Mouse (Mus musculus): ENCODE results near the gene Olfr13. TPM values are rescaled to one million over a fixed set of nuclear protein-coding genes. Genes with fewer than 3 reads are reported as not detected.

Olfr13 gene
- polyA plus RNA-seq (2015; fragmentation: Illumina TruSeq; extraction: RNeasy Lipid Tissue Mini Kit (QIAGEN cat#74804); ENCODE audit: low read depth, low replicate concordance) = not detected

DNA sequence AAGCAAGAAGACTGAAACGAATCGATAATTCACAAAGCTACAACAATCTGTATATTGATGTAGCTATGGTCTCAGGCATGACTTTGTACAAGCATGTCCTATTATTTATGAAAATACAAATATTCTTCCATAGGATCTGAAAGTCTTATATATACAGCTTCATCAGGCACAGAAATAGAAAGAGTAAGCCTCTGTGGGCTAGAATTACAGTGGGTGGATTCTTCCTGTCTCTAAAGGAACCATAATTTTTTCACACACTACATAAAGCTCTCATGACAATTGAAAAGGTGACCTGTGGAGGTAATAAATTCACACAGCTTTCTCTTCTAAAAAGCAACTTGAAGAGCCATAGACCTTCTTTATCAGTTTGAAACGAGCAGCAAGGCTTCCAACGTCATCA, at the start of gene Olfr13:
Gene Olfr13 (plus strand): TSS at position 301 of the 400 bp plus-strand sequence.

DNA sequence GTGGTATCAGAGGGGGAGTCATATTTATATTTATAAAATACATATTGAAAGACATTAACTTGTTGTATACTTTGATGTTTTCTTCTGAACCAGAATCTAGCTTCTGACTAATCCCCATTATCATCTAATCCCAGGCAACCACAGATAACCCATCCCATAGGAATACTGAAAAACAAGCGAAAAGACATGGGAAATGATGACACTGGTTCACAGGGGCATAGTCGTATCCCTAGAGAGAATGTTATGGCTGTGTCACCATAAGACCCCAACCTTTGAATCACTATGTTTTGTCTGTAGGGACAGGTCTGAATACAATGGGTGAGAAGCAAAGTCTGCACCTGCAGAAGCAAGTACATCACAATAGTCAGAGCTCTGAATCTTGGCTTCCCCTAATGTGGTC, 25.7 kb upstream of the Olfr13 start, which contains the start of gene Olfr237-ps1:
Gene Olfr237-ps1 (plus strand): TSS at position 301 of the 400 bp plus-strand sequence.

DNA sequence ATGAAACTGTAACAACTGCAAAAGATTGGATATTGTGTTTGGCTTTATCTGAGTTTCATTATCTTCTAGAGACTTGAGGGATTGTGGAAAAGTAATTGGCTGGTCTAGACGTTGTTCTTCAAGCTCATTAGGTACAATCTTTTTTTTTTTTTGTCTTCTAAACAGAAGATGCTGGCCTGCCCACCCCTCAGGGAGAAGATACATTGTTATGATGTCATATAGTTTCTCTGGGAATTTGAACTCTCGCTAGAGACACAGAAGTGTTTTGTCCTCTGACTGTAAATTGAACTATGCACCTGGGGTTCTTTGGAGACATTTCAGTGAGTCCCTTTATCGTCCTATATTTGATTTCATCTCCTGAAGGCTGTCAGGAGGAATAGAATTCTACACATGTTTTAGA, 9.0 kb upstream of the Olfr13 start, which contains the start of gene Olfr437:
Gene Olfr437 (plus strand): TSS at position 301 of the 400 bp plus-strand sequence.

DNA sequence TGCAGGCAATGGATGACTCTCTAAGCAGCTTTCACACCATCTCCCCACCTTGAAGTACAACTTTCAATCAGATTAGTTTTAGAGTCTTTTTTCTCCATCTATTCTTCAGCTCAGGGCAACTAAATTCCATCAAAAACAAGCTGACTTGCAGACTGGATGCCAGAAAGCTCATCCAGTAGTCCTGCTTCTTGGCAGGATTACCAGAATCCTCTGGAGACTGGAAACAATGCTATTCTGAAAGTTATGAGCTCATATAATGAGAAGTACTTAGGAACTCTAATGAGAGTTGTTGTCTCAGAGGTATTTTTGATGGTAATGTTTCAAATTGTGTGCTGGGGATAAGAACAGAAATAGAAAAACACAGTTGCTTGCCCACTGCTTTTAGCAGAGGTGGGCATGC, 24.8 kb downstream of the Olfr13 start, which contains the start of gene Olfr435:
Gene Olfr435 (plus strand): TSS at position 366 of the 400 bp plus-strand sequence.

DNA sequence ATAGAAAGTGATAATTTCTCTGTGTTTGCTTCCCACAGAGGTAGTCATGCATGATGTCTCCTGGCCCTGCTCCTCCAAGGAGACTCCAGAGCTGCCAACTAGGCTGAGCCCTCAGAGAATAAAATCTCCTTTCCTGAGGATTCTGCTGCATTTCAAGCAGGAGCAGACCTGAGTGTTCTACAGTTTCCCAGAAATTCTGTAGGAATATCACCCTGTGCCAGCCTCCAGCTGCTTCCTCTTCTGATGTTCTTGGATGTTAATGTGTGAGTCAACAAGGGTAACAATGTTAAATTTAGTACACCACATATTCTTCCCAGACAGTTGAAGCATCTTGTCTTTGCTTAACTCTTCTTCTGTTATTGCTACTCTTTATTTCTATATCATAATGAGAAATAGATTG, 40.9 kb downstream of the Olfr13 start, which contains the start of gene Olfr434:
Gene Olfr434 (plus strand): TSS at position 149 of the 400 bp plus-strand sequence.

Other genes with a start within 250 kb of the Olfr13 start
- not detected for gene Olfr444, start 223.1 kb upstream of the Olfr13 start, polyA plus RNA-seq (2015; fragmentation: Illumina TruSeq; extraction: RNeasy Lipid Tissue Mini Kit (QIAGEN cat#74804); ENCODE audit: low read depth, low replicate concordance)
- not detected for gene Olfr441, start 65.8 kb upstream of the Olfr13 start, polyA plus RNA-seq (2015; fragmentation: Illumina TruSeq; extraction: RNeasy Lipid Tissue Mini Kit (QIAGEN cat#74804); ENCODE audit: low read depth, low replicate concordance)
- not detected for gene Olfr237-ps1, start 25.6 kb upstream of the Olfr13 start, polyA plus RNA-seq (2015; fragmentation: Illumina TruSeq; extraction: RNeasy Lipid Tissue Mini Kit (QIAGEN cat#74804); ENCODE audit: low read depth, low replicate concordance)
- gene Olfr437, start 8.9 kb upstream of the Olfr13 start, polyA plus RNA-seq (2015; fragmentation: Illumina TruSeq; extraction: RNeasy Lipid Tissue Mini Kit (QIAGEN cat#74804); ENCODE audit: low read depth, low replicate concordance) = not detected
- not detected for gene Olfr435, start 25.0 kb downstream of the Olfr13 start, polyA plus RNA-seq (2015; fragmentation: Illumina TruSeq; extraction: RNeasy Lipid Tissue Mini Kit (QIAGEN cat#74804); ENCODE audit: low read depth, low replicate concordance)
- gene Olfr434, start 40.9 kb downstream of the Olfr13 start, polyA plus RNA-seq (2015; fragmentation: Illumina TruSeq; extraction: RNeasy Lipid Tissue Mini Kit (QIAGEN cat#74804); ENCODE audit: low read depth, low replicate concordance) = not detected
- gene Olfr47, start 59.4 kb downstream of the Olfr13 start, polyA plus RNA-seq (2015; fragmentation: Illumina TruSeq; extraction: RNeasy Lipid Tissue Mini Kit (QIAGEN cat#74804); ENCODE audit: low read depth, low replicate concordance) = not detected
- 2.1 TPM for gene Arhgef5, start 93.4 kb downstream of the Olfr13 start, polyA plus RNA-seq (2015; fragmentation: Illumina TruSeq; extraction: RNeasy Lipid Tissue Mini Kit (QIAGEN cat#74804); ENCODE audit: low read depth, low replicate concordance)
- gene Nobox, start 137.4 kb downstream of the Olfr13 start, polyA plus RNA-seq (2015; fragmentation: Illumina TruSeq; extraction: RNeasy Lipid Tissue Mini Kit (QIAGEN cat#74804); ENCODE audit: low read depth, low replicate concordance) = not detected

Data from brain, adult 10 weeks (tissue).